Mouse (Mus musculus): ENCODE measurements at regions not wholly inside any gene's neighbourhood (a gene's known extent, or its start where the extent isn't known, plus 50 kb on each side); places are given as distances from the start of the nearest gene placed in this dataset.

DNA sequence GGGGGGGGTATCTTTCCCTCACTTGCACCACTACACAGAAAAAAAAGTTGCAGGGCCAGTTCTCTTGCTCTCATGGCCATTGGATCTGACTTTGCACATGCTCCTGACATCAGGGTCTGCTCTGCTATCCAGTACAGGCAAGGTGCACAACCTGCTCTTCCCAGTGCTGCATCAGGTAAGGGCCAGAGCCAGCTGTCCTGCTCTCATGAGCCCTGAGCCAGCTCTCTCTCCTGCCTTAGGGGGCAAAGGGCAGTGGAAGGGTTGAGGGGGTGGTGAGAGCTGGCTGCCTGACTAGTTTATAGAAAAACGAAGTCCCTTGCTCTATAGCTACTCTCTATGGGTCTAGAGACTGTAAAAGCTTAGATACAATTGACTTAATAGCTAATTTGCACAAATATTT is 927.6 kb downstream of the Rab28 start:
- no peak for TF ChIP-seq CTCF (IDR thresholded peaks at IDR 0.05; ENCODE audit: low read depth)
- no peak for TF ChIP-seq EP300 (optimal IDR thresholded peaks at IDR 0.05)

Measured in stomach, postnatal 0 days (tissue).